Mouse (Mus musculus): Measurements from ENCODE around the gene Ccdc30.
A peak's percentile ranks its signal among the peaks of the same experiment; 100 is the strongest.

Ccdc30 gene

GRCm38 (mm10) chr4:119362231-119362630, 53.1 kb downstream of the Ccdc30 start:
- Histone ChIP-seq H3K27me3 (ENCODE audit: insufficient read depth, low read length) (peaks cover 8% of the 10 kb centered on the region; the same call in 1 of the 2 replicates), H3K4me1 (replicated peaks; ENCODE audit: low read depth, low read length) (peaks cover 11% of the 10 kb centered on the region; the same call in 1 of the 2 replicates), H3K36me3 (ENCODE audit: insufficient read depth, low read length) (no peaks in the 10 kb centered on the region), H3K9me3 (ENCODE audit: low read length) (no peaks in the 10 kb centered on the region), H3K4me3 (replicated peaks; ENCODE audit: low read length) (no peak overlapping the region)
- TF ChIP-seq NANOG (IDR thresholded peaks at IDR 0.05; ENCODE audit: borderline replicate concordance, low read length), result no peak
- TF ChIP-seq POU5F1 (IDR thresholded peaks at IDR 0.05; ENCODE audit: borderline replicate concordance, low read length), result no peak
- TF ChIP-seq CTCF (conservative IDR thresholded peaks at IDR 0.05; ENCODE audit: low read length), result peak; percentile 16; the same call in 1 of the 2 replicates

- Histone ChIP-seq H3K4me1 (replicated peaks; ENCODE audit: low read depth, low read length) (peaks cover 8% of the 10 kb centered on the region; the same call in 1 of the 2 replicates), H3K27me3 (ENCODE audit: insufficient read depth, low read length) (peaks cover 16% of the 10 kb centered on the region; the same call in 1 of the 2 replicates), H3K9me3 (ENCODE audit: low read length) (no peaks in the 10 kb centered on the region), H3K4me3 (replicated peaks; ENCODE audit: low read length) (peak overlapping the region; percentile 75), H3K36me3 (ENCODE audit: insufficient read depth, low read length) (no peaks in the 10 kb centered on the region)
- TF ChIP-seq CTCF (conservative IDR thresholded peaks at IDR 0.05; ENCODE audit: low read length), result no peak
- TF ChIP-seq NANOG (IDR thresholded peaks at IDR 0.05; ENCODE audit: borderline replicate concordance, low read length), result no peak
- TF ChIP-seq POU5F1 (IDR thresholded peaks at IDR 0.05; ENCODE audit: borderline replicate concordance, low read length), result no peak
Observed at GRCm38 (mm10) chr4:119359196-119359971, 55.9 kb downstream of the Ccdc30 start.

- no peaks in the 10 kb centered on the region for H3K9me3 ChIP-seq (ENCODE audit: low read length)
- H3K4me3 ChIP-seq (replicated peaks; ENCODE audit: low read length), result no peak overlapping the region
- H3K36me3 ChIP-seq (ENCODE audit: insufficient read depth, low read length), result no peaks in the 10 kb centered on the region
- H3K4me1 ChIP-seq (replicated peaks; ENCODE audit: low read depth, low read length), result no peaks in the 10 kb centered on the region
- TF ChIP-seq POU5F1 (IDR thresholded peaks at IDR 0.05; ENCODE audit: borderline replicate concordance, low read length) (no peak), CTCF (conservative IDR thresholded peaks at IDR 0.05; ENCODE audit: low read length) (no peak), NANOG (IDR thresholded peaks at IDR 0.05; ENCODE audit: borderline replicate concordance, low read length) (no peak)
- no peaks in the 10 kb centered on the region for H3K27me3 ChIP-seq (ENCODE audit: insufficient read depth, low read length)
Observed at GRCm38 (mm10) chr4:119345508-119345907, 69.8 kb downstream of the Ccdc30 start.

GRCm38 (mm10) chr4:119338861-119339361, 76.4 kb downstream of the Ccdc30 start:
- Histone ChIP-seq H3K4me3 (replicated peaks; ENCODE audit: low read length) (no peak overlapping the region), H3K9me3 (ENCODE audit: low read length) (no peaks in the 10 kb centered on the region), H3K36me3 (ENCODE audit: insufficient read depth, low read length) (no peaks in the 10 kb centered on the region), H3K4me1 (replicated peaks; ENCODE audit: low read depth, low read length) (peaks cover 5% of the 10 kb centered on the region; the same call in 1 of the 2 replicates), H3K27me3 (ENCODE audit: insufficient read depth, low read length) (no peaks in the 10 kb centered on the region)
- TF ChIP-seq CTCF (conservative IDR thresholded peaks at IDR 0.05; ENCODE audit: low read length) (peak; percentile 92), NANOG (IDR thresholded peaks at IDR 0.05; ENCODE audit: borderline replicate concordance, low read length) (no peak), POU5F1 (IDR thresholded peaks at IDR 0.05; ENCODE audit: borderline replicate concordance, low read length) (no peak)

- Histone ChIP-seq H3K4me1 (replicated peaks; ENCODE audit: low read depth, low read length) (peaks cover 5% of the 10 kb centered on the region; the same call in 1 of the 2 replicates), H3K4me3 (replicated peaks; ENCODE audit: low read length) (no peak overlapping the region), H3K9me3 (ENCODE audit: low read length) (no peaks in the 10 kb centered on the region), H3K36me3 (ENCODE audit: insufficient read depth, low read length) (no peaks in the 10 kb centered on the region), H3K27me3 (ENCODE audit: insufficient read depth, low read length) (no peaks in the 10 kb centered on the region)
- no peak for TF ChIP-seq POU5F1 (IDR thresholded peaks at IDR 0.05; ENCODE audit: borderline replicate concordance, low read length)
- no peak for TF ChIP-seq NANOG (IDR thresholded peaks at IDR 0.05; ENCODE audit: borderline replicate concordance, low read length)
- TF ChIP-seq CTCF (conservative IDR thresholded peaks at IDR 0.05; ENCODE audit: low read length), result no peak
Observed at GRCm38 (mm10) chr4:119338422-119338821, 76.9 kb downstream of the Ccdc30 start.

GRCm38 (mm10) chr4:119333487-119333886, 81.8 kb downstream of the Ccdc30 start:
- Histone ChIP-seq H3K4me1 (replicated peaks; ENCODE audit: low read depth, low read length) (peaks cover 2% of the 10 kb centered on the region; the same call in 1 of the 2 replicates), H3K4me3 (replicated peaks; ENCODE audit: low read length) (no peak overlapping the region), H3K36me3 (ENCODE audit: insufficient read depth, low read length) (no peaks in the 10 kb centered on the region), H3K27me3 (ENCODE audit: insufficient read depth, low read length) (no peaks in the 10 kb centered on the region), H3K9me3 (ENCODE audit: low read length) (no peaks in the 10 kb centered on the region)
- TF ChIP-seq CTCF (conservative IDR thresholded peaks at IDR 0.05; ENCODE audit: low read length) (no peak), NANOG (IDR thresholded peaks at IDR 0.05; ENCODE audit: borderline replicate concordance, low read length) (no peak), POU5F1 (IDR thresholded peaks at IDR 0.05; ENCODE audit: borderline replicate concordance, low read length) (no peak)

GRCm38 (mm10) chr4:119320896-119321550, 94.3 kb downstream of the Ccdc30 start:
- H3K4me1 ChIP-seq (replicated peaks; ENCODE audit: low read depth, low read length), result peaks cover 25% of the 10 kb centered on the region
- peak overlapping the region; percentile 90 for H3K4me3 ChIP-seq (replicated peaks; ENCODE audit: low read length)
- H3K9me3 ChIP-seq (ENCODE audit: low read length), result no peaks in the 10 kb centered on the region
- no peaks in the 10 kb centered on the region for H3K27me3 ChIP-seq (ENCODE audit: insufficient read depth, low read length)
- no peak for TF ChIP-seq CTCF (conservative IDR thresholded peaks at IDR 0.05; ENCODE audit: low read length)
- H3K36me3 ChIP-seq (ENCODE audit: insufficient read depth, low read length), result peaks cover 35% of the 10 kb centered on the region

GRCm38 (mm10) chr4:119320131-119320830, 95.0 kb downstream of the Ccdc30 start, which contains the start of gene Ppih:
TSS of gene Ppih (minus strand) at chr4:119320546.
- Histone ChIP-seq H3K4me1 (replicated peaks; ENCODE audit: low read depth, low read length) (peaks cover 25% of the 10 kb centered on the region), H3K27me3 (ENCODE audit: insufficient read depth, low read length) (no peaks in the 10 kb centered on the region), H3K36me3 (ENCODE audit: insufficient read depth, low read length) (peaks cover 42% of the 10 kb centered on the region), H3K9me3 (ENCODE audit: low read length) (no peaks in the 10 kb centered on the region), H3K4me3 (replicated peaks; ENCODE audit: low read length) (peak within 1 kb of the TSS; percentile 90)
- no peak for TF ChIP-seq POU5F1 (IDR thresholded peaks at IDR 0.05; ENCODE audit: borderline replicate concordance, low read length)
- TF ChIP-seq NANOG (IDR thresholded peaks at IDR 0.05; ENCODE audit: borderline replicate concordance, low read length), result no peak
- no peak for TF ChIP-seq CTCF (conservative IDR thresholded peaks at IDR 0.05; ENCODE audit: low read length)

Measured in E14TG2a.4 (cell line).